In genomic region chr2:81734031-81734430, GRCm38 (mm10) we compare ENCODE assay signal across 24 mouse cellular contexts.
DNase-seq lines count a peak whose midpoint lies in the region; ATAC-seq and TF ChIP-seq lines count a peak whose summit lies in the region.
"Had no signal": no experiment of that assay in that cellular context is flagged by ENCODE, and none has a peak within 500 bp of the region (broad histone marks: within the 10 kb centered on the region; RNA-seq: fewer than 3 reads in every experiment).

No protein-coding gene starts in this region.

- peak; percentile 47 for ATAC-seq in frontal cortex, adult (ENCODE audit: low TSS enrichment)
- ATAC-seq in lung, postnatal 0 days = no peak
- ATAC-seq: CD4-positive, CD25-positive, alpha-beta regulatory T cell, adult 4 months; forebrain, embryonic 14.5 days; forebrain, postnatal 0 days; hindbrain, embryonic 16.5 days had no signal

- no peaks in the 10 kb centered on the region for H3K4me1 ChIP-seq in lung, postnatal 0 days (ENCODE audit: insufficient read depth, low read depth, low read length)
- H3K4me1 ChIP-seq: embryonic facial prominence, embryonic 12.5 days; embryonic facial prominence, embryonic 15.5 days; hindbrain, embryonic 13.5 days had no signal

- H3K27ac ChIP-seq in lung, postnatal 0 days (ENCODE audit: low read length) = no peak overlapping the region
- H3K27ac ChIP-seq: embryonic facial prominence, embryonic 12.5 days; embryonic facial prominence, embryonic 15.5 days; heart, adult 2 months; hindbrain, embryonic 13.5 days had no signal

- no peak for TF ChIP-seq CTCF in lung, postnatal 0 days (IDR thresholded peaks at IDR 0.05)

- no peak for DNase-seq in frontal cortex, postnatal 25 days (ENCODE audit: low spot score in 2 of 2)
- peak; percentile 28 for DNase-seq in lung, postnatal 0 days (ENCODE audit: low spot score)
- no peak for DNase-seq in lung, postnatal 14 days
- DNase-seq in 3T3-L1 (ENCODE audit: low read depth, low spot score) = peak; percentile 47
- DNase-seq in brain, adult 2 months (ENCODE audit: low read depth, low spot score) = peak; percentile 54
- DNase-seq in retina, embryonic 14.5 days (ENCODE audit: low spot score) = no peak
- no peak for DNase-seq in cerebellum, postnatal 10 days
- DNase-seq: adrenal gland, adult 8-10 months; adrenal gland, postnatal 25 days; cerebellum, adult 18-20 months; cerebellum, adult 9-10 months; cerebellum, postnatal 25 days; forebrain, postnatal 0 days; gastrocnemius, postnatal 10 days; gastrocnemius, postnatal 36 days; heart, adult 2 months had no signal

- TF ChIP-seq EP300 in lung, postnatal 0 days (IDR thresholded peaks at IDR 0.05) = no peak

- H3K36me3 ChIP-seq in lung, postnatal 0 days (ENCODE audit: insufficient read depth, low read length) = no peaks in the 10 kb centered on the region
- H3K36me3 ChIP-seq: embryonic facial prominence, embryonic 12.5 days; embryonic facial prominence, embryonic 15.5 days; hindbrain, embryonic 13.5 days had no signal

- no peak overlapping the region for H3K4me3 ChIP-seq in lung, postnatal 0 days (ENCODE audit: low read depth, low read length)
- H3K4me3 ChIP-seq: embryonic facial prominence, embryonic 12.5 days; embryonic facial prominence, embryonic 15.5 days; heart, adult 2 months; hindbrain, embryonic 13.5 days had no signal

- 69% methylated on average over 4 of the region's 4 CpGs for WGBS in lung, postnatal 0 days

- no peak overlapping the region for H3K9ac ChIP-seq in lung, postnatal 0 days (replicated peaks; ENCODE audit: low read depth)
- H3K9ac ChIP-seq: embryonic facial prominence, embryonic 12.5 days; embryonic facial prominence, embryonic 15.5 days; forebrain, postnatal 0 days; hindbrain, embryonic 13.5 days had no signal

- no peaks in the 10 kb centered on the region for H3K27me3 ChIP-seq in lung, postnatal 0 days (replicated peaks; ENCODE audit: insufficient read depth, low read length)
- H3K27me3 ChIP-seq: embryonic facial prominence, embryonic 12.5 days; embryonic facial prominence, embryonic 15.5 days; hindbrain, embryonic 13.5 days had no signal

- H3K4me2 ChIP-seq in lung, postnatal 0 days (replicated peaks; ENCODE audit: low read depth, low read length) = no peak overlapping the region
- H3K4me2 ChIP-seq: embryonic facial prominence, embryonic 12.5 days; embryonic facial prominence, embryonic 15.5 days; heart, embryonic 11.5 days; hindbrain, embryonic 13.5 days had no signal

- H3K9me3 ChIP-seq in lung, postnatal 0 days (ENCODE audit: low read length) = no peaks in the 10 kb centered on the region
- H3K9me3 ChIP-seq: embryonic facial prominence, embryonic 12.5 days; embryonic facial prominence, embryonic 15.5 days; hindbrain, embryonic 13.5 days had no signal

Comparison
In these comparisons a context has a peak if more than half of its experiments do, and no peak if none do; other contexts are left out.
1. DNase-seq: peak in lung, postnatal 0 days (single experiment), 3T3-L1 (single experiment) and brain, adult 2 months (single experiment); none in frontal cortex, postnatal 25 days (0 of 2), lung, postnatal 14 days (single experiment), retina, embryonic 14.5 days (single experiment) and cerebellum, postnatal 10 days (0 of 2).